Mouse (Mus musculus) T-cell, adult 2 months (primary cell): ENCODE measurements around the gene Oas1d.
"Not testable (repeated sequence)": the region's sequence is repeated elsewhere in the genome, so short reads cannot be mapped to it uniquely, and the experiment has no call there.

Experiments
- DNase-seq: peaks from one replicate; pipeline ENCODE4 v3.0.0; 2022; ENCODE audit warnings: low spot score

The Oas1d gene

DNA sequence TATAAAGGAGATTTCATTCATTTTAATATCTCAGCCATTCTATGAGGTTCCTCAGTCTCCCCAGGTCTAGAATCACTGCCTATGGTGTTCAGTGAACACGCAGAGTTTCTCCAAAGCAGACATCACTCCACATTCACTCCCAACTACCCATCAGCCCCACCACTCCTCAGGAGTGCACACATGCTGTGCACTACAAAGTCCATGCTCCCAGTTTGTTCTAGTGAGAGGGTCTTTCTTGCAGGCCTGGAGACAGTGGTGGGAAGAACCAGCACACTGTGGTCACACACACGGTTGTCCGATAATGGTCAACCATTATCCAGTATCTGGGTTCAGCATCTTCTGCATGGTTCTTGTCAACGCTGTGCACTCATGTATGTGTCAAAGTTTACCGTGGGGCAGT is 12.3 kb upstream of the Oas1d start:
- no peak for DNase-seq

DNA sequence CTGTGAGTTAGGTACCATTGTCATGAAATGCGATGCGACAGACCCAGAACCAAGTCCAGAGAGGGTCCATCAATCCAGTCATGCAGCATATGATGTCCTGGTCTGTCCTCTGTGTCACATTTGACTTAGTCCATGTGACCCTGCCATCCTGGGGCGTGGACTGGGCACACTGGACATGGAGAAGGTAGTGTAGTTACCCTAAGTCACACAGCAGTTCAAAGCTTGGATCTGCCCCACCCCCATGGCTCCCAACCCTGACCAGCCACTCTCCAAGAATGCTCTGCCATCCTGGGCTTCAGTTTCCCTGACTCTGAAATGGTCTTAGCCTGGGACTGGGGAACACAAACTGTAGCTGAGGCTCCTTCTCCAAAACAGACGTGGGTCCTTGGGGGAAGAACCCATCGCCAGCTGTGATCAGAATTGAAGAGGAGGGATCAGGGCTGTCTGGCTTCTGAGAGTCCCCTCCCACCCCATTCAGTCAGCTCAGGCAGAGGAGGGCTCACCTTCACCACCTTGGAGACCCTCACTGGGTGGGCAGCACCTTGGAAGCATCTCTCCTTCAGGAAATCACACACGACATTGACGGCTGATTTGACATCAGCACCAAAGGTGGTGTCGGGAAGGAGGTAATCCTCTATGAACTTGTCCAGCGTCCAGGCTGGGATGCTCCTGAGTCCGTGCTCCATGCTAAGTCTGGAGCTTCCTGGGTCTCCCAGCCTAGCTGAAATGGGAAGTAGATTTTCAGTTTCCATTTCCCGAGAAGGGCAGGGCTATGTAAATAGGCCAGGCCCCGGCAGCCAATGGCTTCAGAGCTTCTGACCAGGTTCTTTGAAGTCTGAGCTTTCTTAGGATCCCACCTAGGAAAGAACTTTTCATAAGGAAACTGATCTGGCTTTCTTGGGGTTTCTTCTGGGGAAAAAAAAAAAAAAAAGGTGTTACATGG is 7.3 kb upstream of the Oas1d start, which contains the start of gene Oas1a:
Gene Oas1a (minus strand): TSS at position 731 of the 943 bp plus-strand sequence.
- not testable (repeated sequence) for DNase-seq

DNA sequence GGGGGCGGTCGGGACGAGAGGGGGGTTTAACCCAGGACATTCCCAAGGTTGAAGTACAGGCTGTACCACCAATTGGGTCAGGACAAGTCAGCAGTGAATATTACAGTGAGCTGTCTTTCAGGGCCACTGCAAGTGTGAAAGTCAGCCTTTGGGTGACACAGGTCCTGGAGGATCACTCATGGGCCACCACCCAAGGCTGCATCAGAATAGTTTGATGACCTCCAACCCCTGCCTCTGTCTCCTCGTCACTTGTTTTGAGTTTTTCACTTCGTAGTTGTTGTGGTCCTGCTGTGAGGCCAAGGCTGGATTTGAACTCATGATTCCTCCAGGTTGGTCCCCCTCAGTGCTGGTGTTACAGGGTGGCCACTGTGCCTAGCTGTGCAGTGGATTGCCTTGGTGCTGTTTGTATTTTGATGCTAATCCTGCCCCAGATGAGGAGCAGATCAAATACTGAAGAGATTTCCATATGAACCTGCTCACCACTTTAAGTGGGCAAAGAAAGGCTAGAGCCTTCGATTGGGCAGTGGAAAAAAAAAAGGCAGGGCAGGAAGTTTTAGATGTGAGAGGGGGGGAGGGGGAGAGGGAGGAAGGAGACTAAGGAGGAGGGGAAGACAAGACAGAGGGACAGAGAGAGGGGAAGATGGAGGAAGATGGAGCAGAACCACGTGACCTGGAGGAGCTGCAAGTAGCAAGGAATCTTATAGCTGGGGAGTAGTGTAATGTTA is 6.0 kb upstream of the Oas1d start:
- DNase-seq = no peak

DNA sequence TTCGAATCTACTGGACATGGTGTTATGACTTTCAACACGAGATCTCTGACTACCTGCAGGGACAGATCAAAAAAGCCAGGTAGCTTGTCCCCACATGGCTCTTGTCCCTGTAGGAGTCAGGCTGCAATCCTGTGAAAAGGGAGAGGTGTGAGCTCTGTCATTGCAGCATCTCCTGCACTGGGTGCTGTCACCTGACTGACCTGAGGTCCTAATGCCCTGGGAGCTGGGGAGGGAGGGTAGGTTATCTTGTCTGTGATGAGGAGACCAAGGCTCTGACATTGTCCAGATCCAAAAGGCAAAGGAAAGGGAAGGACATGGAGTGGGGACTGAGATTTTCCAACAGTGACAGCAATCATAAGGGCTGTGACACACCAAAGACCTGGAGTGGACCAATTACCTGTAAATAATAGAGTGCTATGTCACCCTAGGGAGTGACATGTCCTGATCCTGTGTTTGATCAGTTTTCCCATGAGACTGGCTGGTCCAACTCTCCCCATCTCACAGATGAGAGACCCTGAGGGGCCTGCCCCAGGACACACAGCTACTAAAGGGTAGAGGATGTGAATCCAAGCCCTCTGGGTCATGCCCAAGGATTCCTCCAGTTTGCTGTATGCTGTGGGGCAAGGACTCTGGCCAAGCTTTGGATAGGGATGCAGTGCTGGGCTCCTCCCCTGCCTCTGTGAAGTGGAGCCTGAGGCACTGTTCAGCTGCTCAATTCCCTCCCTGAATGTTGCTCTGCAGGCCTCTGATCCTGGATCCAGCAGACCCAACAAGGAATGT is 5.0 kb downstream of the Oas1d start:
- not testable (repeated sequence) for DNase-seq

DNA sequence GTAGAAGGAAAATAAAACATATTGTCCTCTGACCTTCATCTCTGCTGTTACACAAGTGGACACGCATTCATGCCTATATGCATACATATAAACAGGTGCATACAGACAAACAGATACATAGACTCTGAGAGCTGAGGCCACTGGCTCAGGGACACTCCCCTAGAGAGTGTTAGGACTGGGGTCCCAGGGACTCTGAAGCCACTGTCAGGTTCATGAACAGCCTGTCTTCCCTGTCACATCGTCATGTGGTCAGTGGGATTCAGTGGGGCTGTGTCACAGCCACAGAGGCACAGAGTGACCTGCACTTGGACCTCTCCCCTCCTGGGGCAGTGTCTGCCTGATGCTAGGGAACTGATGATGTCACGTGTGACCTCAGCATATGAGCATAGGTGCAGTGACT is 6.0 kb downstream of the Oas1d start:
- DNase-seq = no peak

DNA sequence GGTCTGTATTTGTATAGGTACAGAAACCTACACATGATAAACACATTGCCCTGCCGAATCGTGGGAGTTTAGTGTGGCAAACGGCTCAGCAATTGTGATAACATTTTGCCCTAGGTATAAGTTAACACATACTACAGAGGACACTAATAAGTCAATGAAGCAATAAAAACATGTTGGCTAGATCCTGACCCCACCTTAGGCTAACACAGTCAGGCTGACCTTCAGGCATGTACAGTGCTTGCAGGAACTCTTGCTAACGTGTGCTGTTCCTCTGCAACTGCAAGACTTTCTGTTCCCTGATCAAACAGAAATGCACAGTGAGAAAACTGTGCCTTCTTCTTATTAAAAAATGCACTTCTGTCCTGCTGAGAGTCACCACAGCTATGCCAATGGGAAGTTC is 9.6 kb downstream of the Oas1d start:
- DNase-seq = no peak

DNA sequence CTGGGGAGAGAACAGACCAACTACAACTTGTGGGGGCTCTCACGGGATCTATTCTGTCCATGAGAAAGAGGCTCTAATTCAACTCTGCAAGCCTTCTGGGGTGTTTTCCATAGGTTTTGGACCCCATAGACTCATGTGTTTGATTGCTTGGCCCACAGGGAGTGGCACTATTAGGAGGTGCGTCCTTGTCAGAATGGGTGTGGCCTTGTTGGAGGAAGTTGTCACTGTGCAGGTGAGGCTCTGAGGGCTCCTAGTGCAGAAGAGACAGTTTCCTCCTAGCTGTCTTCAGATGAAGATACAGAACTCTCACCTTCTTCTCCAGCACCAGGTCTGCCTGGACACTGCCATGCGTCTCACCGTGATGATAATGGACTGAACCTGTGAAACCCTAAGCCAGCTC is 10.2 kb downstream of the Oas1d start:
- DNase-seq = not testable (repeated sequence)

DNA sequence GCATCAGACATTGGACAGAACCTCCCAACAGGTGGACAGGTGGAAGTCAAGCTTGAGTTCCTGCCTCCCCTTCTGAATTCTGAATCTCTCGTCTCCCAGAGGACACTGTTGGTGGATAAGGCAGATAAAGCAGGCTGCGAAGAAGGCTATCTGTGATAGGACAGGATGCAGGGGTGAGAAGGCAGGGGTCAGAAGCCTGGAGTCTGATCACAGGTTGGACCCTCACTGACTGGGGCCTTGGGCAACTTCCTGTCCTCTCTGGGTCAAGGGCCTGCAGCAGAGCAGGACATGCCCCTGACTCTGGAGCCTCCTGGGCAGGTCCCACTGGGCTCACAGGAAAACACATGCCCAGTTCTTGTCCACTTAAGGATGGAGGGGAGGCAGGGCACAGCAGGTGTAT is 12.0 kb downstream of the Oas1d start:
- not testable (repeated sequence) for DNase-seq

DNA sequence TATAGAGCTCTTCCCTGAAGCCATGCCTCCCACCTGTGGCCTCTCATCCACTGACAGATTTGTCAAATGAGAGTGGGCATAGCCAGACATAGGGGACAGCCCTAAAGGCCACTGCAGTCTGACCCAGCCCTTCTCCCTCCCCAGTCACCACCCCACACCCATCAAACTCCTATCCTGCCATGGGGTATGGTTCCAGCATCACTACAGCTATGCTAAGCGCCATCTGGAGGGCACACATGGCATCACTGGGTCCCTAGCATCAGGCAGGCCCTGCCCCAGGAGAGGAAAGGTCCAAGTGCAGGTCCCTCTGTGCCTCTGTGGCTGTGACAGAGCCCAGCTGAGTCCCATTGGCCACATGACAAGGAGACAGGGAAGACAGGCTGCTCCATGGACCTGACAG is 12.7 kb downstream of the Oas1d start:
- no peak for DNase-seq

DNA sequence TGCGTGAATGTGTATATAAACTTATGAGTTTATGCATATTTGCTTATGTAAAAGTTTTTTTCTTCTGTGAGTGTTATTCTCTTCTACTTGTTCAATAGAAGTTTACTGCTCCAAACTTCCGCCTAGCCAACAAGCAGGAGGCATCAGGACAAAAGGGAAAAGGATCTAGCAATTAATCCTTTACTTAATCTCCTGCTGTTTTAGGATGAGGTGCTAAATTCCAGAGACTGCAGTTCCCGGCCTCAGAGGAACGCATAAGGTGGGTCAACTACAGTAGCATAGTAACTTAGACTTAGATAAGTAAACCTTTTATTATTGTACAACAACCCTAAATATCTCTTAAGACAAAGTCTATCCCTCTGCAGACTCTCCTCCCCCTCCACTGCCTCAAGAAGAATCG is 19.6 kb downstream of the Oas1d start:
- no peak for DNase-seq

DNA sequence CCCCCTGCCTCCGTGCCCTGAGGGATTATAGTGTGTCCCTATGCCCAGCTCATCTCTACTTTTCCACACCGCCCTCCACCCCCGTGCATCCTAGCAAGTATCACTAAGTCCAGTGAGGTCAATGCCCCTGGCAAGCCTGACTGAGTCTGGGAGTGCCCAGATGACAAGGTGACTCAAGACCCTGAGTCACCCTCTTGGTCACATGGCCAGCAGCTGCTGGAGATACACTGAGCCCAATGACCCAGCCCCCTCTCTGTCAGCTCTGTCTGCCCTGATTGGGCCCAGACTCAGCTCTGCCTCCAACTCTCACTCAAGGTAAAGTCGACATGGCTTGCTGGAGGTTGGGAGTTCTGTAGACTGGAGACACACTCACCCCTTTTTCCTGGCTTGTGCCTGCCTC is 23.5 kb downstream of the Oas1d start:
- no peak for DNase-seq

DNA sequence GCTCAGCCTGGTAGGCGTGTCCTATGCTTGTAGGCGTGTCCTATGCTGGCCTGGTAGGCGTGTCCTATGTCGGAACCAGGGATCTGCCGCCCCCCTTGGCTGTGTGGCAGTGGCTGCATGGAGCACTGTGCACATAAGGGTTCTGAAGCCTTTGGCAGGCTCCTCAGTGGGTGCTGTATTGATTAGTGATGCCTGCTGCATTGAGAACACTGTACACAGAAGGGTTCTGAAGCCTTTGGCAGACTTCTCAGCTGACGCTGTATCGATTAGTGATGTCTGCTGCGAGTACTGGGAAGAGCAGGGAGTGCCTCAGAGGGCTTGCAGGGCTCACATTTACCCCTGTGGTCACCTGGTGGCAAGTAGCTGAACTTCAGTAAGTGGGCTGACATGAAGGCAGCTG is 24.2 kb downstream of the Oas1d start:
- DNase-seq = no peak

DNA sequence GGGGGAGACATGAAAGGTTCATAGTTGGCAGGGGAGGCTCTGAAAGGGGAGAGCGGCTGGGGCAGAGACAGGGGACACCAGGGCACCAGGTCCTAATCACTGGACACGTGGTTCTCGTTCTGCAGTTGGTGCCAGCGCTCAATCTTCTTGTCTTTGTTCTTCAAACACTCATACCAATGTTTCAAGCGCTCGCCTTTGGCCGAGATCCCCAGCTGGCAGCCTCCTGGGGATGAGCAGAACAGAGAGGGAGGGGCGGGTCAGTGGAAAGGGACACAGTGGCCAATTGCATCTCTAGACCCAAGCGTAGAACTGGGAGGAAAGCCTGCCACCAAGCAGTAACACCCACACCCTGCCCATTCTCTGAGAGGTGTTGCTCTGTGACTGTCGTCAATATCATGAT is 27.7 kb downstream of the Oas1d start:
- DNase-seq = no peak

DNA sequence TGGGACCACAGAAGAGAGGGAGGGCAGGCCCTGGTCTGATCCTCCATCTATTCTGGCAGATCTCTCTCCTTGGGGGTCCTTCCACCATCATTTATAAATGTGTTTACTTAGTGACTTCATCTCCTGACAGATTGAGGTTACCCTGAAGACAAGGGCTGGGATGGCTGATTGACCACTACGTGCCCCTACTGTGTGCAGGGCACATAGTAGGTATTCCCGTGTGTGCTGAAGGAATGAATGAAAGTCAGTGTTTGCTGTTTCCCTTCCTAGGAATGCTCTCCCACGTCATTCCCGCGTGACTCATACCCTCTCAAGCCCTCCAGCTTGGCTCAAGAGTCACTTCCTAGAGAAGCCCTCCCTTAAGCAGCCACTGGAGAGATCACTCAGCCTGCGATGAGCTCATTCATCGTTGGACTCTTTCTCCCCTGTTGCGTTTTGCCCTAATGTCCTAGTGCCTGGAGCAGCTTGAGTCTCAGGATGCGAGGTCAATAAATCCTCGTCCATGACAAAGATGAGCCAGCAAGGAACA is 38.0 kb downstream of the Oas1d start:
- no peak for DNase-seq

DNA sequence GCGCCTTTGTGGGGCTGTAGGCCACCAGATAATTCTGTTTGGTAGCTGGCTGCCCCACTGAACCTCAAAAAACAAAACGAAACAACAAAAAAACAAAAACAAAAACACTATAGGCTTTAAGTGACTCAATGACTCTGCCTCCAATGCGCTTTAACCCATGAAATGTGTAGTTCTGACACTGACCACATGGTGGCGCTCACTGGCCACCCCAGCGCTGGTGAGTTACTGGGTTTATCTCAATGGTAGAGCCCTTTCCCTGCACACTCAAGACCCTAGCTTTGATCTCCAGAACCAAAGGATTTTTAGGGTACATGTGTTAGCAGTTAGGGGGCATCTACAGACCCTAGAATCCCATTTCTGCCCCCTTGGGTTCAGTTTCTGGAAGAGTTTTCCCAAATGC is 39.6 kb downstream of the Oas1d start:
- no peak for DNase-seq

DNA sequence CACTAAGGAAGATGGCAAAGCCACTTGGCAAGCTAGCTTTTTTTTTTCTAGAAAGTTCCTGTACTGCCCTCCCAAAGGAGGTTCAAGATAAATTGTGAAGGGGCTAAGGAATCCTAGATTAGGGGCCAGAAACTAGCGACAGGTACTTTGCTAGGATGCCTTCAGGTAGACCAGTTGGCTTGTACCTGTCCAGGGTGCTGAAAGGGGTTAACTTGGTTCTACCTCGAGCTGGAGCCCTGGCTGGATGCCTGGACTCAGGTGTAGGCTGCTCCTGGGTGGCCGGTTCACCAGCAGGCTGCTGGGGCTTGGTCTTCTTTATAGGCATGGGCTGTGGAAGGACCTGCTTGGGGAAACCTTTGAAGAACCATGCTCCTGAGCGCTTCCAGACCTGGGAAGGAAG is 46.7 kb downstream of the Oas1d start:
- DNase-seq = no peak

DNA sequence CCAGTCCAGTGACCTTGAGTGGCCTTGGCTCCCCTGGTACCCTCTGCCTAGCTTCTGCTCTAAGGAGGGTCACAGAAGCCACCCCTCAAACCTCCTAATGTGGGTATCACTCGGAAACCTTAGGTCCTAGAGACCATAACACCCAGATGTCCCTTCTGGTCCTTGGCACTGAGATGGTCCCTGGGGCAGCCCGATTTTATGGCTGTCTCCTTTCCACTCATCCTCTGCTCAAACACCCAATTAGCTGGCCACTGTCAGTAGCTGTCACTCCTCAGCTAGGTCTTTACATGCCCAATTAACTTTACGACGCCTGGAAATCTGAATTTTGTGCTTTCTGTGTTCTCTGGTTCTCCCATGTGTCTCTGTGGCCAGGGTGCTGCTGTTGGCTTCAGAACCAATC is 51.8 kb downstream of the Oas1d start:
- no peak for DNase-seq

DNA sequence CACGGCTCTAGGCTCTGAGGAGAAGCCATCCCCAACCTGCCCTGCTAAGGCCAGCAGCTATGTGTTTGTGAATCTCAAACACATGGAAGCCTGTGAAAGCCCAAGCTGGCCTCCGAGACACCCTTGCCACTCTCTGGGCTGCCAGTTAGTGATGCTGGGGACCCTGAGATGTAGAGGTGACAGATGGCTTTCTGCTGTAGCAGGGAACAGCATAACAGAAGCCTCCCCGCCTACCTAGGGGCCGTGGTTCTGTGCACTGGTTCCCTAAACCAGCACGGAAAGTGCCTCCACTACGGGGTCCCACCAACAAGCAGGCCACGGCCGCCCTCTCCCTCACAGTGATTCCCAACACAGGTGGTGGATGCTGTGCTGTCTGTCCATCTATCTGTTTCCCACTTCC is 52.6 kb downstream of the Oas1d start:
- DNase-seq = no peak

DNA sequence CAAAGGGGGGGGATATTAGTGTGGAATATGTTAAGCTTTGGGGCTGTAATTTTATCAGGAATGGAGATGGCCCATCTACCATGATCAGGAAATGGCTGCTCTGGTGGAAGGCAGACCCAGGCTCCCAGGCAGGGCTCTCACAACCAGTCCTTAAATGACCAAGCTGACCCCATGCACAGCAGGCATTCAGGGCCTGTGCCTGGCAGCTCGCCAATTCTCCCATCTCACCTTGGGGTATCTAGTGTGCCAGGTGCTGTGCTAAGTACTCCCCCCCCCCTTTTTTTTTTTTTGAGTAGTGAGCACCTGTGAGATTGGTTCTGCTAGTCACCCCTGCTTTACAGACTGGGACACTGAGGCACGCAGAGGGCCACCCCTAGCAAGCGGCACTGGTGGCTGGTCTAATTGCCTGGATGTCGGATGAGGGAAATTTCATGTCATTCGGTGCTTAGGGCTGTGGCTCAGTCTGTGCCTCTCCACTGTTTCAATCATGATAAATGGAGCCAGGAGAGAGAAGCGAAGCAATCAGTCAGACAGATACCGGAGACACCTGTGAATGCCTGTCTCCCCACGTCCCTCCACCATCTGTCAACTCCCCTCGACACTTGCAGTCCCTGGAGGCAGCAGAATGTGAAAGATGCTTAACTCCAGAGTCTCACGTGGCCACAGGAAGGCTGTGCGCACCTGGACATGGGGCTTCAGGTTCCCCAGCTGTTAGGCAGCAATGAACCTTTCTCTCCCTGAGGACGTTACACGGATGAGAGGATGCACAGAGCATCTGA is 53.2 kb downstream of the Oas1d start:
- no peak for DNase-seq

DNA sequence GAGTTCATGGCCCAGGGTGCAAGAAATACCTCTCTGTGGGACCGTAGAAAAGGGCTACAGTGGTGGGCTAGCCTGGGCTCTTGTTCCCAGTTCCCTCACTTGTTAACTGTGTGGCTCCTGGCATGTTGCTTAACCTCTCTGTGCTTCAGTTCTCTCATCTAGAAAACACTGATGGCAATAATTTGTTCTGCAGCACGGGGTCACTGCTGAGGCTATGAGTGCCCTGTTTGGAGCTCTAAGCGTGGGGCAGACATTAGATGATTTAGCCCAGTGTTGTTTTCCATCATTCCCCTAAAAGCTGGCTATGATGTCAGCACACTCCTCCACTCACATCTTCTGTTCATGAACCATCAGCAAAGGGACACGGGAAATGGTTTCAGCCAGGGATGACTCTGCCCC is 53.8 kb downstream of the Oas1d start:
- DNase-seq = no peak

DNA sequence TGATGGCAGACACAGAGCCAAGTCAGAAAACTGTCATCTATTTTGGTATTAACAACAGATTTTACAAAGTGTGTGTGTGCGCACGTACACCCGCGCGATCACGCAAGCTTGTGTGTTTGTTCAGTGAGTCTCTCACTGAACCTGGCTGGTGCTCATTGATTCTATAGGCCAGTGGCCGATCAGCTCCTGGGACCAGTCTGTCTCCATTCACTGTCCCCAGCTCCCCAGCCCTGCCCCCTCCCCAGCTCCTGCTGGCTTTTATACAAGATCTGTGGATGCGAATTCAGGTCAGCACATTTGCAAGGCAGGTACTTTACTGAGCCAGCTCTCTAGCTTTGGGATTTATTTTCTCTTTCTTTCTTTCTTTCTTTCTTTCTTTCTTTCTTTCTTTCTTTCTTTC is 54.5 kb downstream of the Oas1d start:
- no peak for DNase-seq

DNA sequence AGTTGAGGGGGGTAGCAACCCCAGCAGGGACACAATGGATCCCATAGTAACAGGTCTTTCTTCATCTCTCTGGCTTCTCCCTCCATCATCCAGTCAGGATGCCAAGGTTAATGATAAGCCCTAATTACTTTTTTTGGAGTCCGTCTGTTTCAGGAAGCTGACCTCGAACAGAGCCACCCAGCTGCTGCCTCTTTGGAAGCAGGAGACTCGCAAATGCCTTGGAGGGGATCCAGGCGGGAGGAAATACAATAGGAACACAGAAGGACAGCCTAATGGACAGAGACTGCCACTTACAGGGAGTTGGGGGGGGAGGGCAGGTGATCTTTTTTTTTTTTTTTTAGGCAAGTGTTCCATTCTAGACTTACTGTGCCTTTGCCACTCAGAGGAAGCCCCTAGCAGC is 55.4 kb downstream of the Oas1d start:
- DNase-seq = no peak
